Mouse (Mus musculus) lung, adult 18-20 months (tissue): ENCODE data around the gene Ipo13.
A peak's percentile ranks its signal among the peaks of the same experiment; 100 is the strongest.

Experiments
- DNase-seq, 2 experiments: peaks; one replicate each; pipeline ENCODE4 v3.0.0; 2022; ENCODE audit warnings: mixed read lengths in 2 of 2

Gene Ipo13

GRCm38 (mm10) chr4:117878703-117879102 lies 36.1 kb downstream of the Ipo13 start:
- no peak for DNase-seq

- no peak for DNase-seq
Observed at GRCm38 (mm10) chr4:117878301-117878700, 36.5 kb downstream of the Ipo13 start.

- no peak for DNase-seq
Observed at GRCm38 (mm10) chr4:117873615-117874014, 41.2 kb downstream of the Ipo13 start.

GRCm38 (mm10) chr4:117872471-117872886 lies 42.3 kb downstream of the Ipo13 start, which contains the start of gene Ccdc24:
TSS of gene Ccdc24 (minus strand) at chr4:117872557.
- DNase-seq: peak; percentile 37 to 44

GRCm38 (mm10) chr4:117871787-117872186 lies 43.0 kb downstream of the Ipo13 start:
- peak; percentile 34 to 43 for DNase-seq

GRCm38 (mm10) chr4:117870437-117870836 lies 44.4 kb downstream of the Ipo13 start:
- DNase-seq: no peak

GRCm38 (mm10) chr4:117869317-117869716 lies 45.5 kb downstream of the Ipo13 start:
- DNase-seq: no peak

- DNase-seq: peak; percentile 54
Observed at GRCm38 (mm10) chr4:117867823-117868222, 47.0 kb downstream of the Ipo13 start.

GRCm38 (mm10) chr4:117867000-117867399 lies 47.8 kb downstream of the Ipo13 start:
- no peak for DNase-seq

GRCm38 (mm10) chr4:117866083-117866482 lies 48.7 kb downstream of the Ipo13 start:
- peak; percentile 86 to 91 for DNase-seq

- no peak for DNase-seq
Observed at GRCm38 (mm10) chr4:117862823-117863222, 52.0 kb downstream of the Ipo13 start.

- DNase-seq: no peak
Observed at GRCm38 (mm10) chr4:117860570-117860969, 54.2 kb downstream of the Ipo13 start.

GRCm38 (mm10) chr4:117858794-117859193 lies 56.0 kb downstream of the Ipo13 start:
- peak; percentile 66 to 76 for DNase-seq

- DNase-seq: no peak
Observed at GRCm38 (mm10) chr4:117855146-117855545, 59.7 kb downstream of the Ipo13 start.

- peak in 1 of 2 experiments; percentile 54 for DNase-seq
Observed at GRCm38 (mm10) chr4:117852152-117852868, 62.5 kb downstream of the Ipo13 start.

GRCm38 (mm10) chr4:117850871-117851270 lies 63.9 kb downstream of the Ipo13 start:
- no peak for DNase-seq

GRCm38 (mm10) chr4:117850176-117850575 lies 64.6 kb downstream of the Ipo13 start:
- no peak for DNase-seq

GRCm38 (mm10) chr4:117849506-117849905 lies 65.3 kb downstream of the Ipo13 start:
- DNase-seq: no peak

- DNase-seq: no peak
Observed at GRCm38 (mm10) chr4:117849063-117849462, 65.7 kb downstream of the Ipo13 start.

- no peak for DNase-seq
Observed at GRCm38 (mm10) chr4:117847011-117847410, 67.8 kb downstream of the Ipo13 start.

GRCm38 (mm10) chr4:117846261-117846660 lies 68.5 kb downstream of the Ipo13 start:
- no peak for DNase-seq

GRCm38 (mm10) chr4:117845316-117845715 lies 69.5 kb downstream of the Ipo13 start:
- DNase-seq: no peak
